Mouse (Mus musculus) CD4-positive helper T cell, adult 2 months (primary cell): ENCODE results near the gene Gfod1.
A peak's percentile ranks its signal among the peaks of the same experiment; 100 is the strongest.

Source experiments
- DNase-seq: peaks from one replicate; pipeline ENCODE4 v3.0.0-alpha.2; 2012; ENCODE audit warnings: low read depth, missing footprints, low spot score

Gene Gfod1

GRCm38 (mm10) chr13:43263646-43264045 lies 40.3 kb downstream of the Gfod1 start:
- no peak for DNase-seq

GRCm38 (mm10) chr13:43262114-43262739 lies 41.7 kb downstream of the Gfod1 start:
- DNase-seq, result peak; percentile 83

GRCm38 (mm10) chr13:43261287-43261686 lies 42.7 kb downstream of the Gfod1 start:
- DNase-seq, result peak; percentile 84

- DNase-seq, result no peak
Observed at GRCm38 (mm10) chr13:43260731-43261130, 43.2 kb downstream of the Gfod1 start.

- no peak for DNase-seq
Observed at GRCm38 (mm10) chr13:43256447-43256846, 47.5 kb downstream of the Gfod1 start.

- DNase-seq, result no peak
Observed at GRCm38 (mm10) chr13:43253526-43253925, 50.4 kb downstream of the Gfod1 start.

GRCm38 (mm10) chr13:43252105-43252790 lies 51.7 kb downstream of the Gfod1 start:
- DNase-seq, result no peak

GRCm38 (mm10) chr13:43251391-43251790 lies 52.6 kb downstream of the Gfod1 start:
- no peak for DNase-seq

GRCm38 (mm10) chr13:43250653-43251052 lies 53.3 kb downstream of the Gfod1 start:
- peak; percentile 84 for DNase-seq

- peak; percentile 66 for DNase-seq
Observed at GRCm38 (mm10) chr13:43250106-43250505, 53.9 kb downstream of the Gfod1 start.

GRCm38 (mm10) chr13:43248381-43248780 lies 55.6 kb downstream of the Gfod1 start:
- no peak for DNase-seq

- DNase-seq, result peak; percentile 72
Observed at GRCm38 (mm10) chr13:43246876-43247275, 57.1 kb downstream of the Gfod1 start.

GRCm38 (mm10) chr13:43243793-43244192 lies 60.2 kb downstream of the Gfod1 start:
- no peak for DNase-seq

- DNase-seq, result peak; percentile 78
Observed at GRCm38 (mm10) chr13:43243240-43243639, 60.7 kb downstream of the Gfod1 start.

GRCm38 (mm10) chr13:43241750-43242149 lies 62.2 kb downstream of the Gfod1 start:
- DNase-seq, result no peak

- DNase-seq, result no peak
Observed at GRCm38 (mm10) chr13:43241069-43241468, 62.9 kb downstream of the Gfod1 start.

GRCm38 (mm10) chr13:43239790-43240216 lies 64.2 kb downstream of the Gfod1 start:
- DNase-seq, result peak; percentile 74

GRCm38 (mm10) chr13:43236630-43237029 lies 67.3 kb downstream of the Gfod1 start:
- DNase-seq, result no peak

GRCm38 (mm10) chr13:43235982-43236381 lies 68.0 kb downstream of the Gfod1 start:
- no peak for DNase-seq

- no peak for DNase-seq
Observed at GRCm38 (mm10) chr13:43235586-43235910, 68.4 kb downstream of the Gfod1 start.

- no peak for DNase-seq
Observed at GRCm38 (mm10) chr13:43234869-43235585, 68.9 kb downstream of the Gfod1 start.

- no peak for DNase-seq
Observed at GRCm38 (mm10) chr13:43233331-43233730, 70.6 kb downstream of the Gfod1 start.
